Mouse (Mus musculus) embryo, embryonic 11 days (tissue): ENCODE data around the gene Carnmt1.

Experiments used
- DNase-seq: peaks from one replicate; pipeline ENCODE4 v3.0.0-alpha.2; 2015

The Carnmt1 gene

GRCm38 (mm10) chr19:18670608-18671007, at the start of gene Carnmt1:
TSS of gene Carnmt1 (plus strand) at chr19:18670764.
- peak; percentile 100 for DNase-seq

GRCm38 (mm10) chr19:18623894-18624293, 46.7 kb upstream of the Carnmt1 start:
- no peak for DNase-seq

GRCm38 (mm10) chr19:18629589-18629988, 41.0 kb upstream of the Carnmt1 start:
- DNase-seq: no peak

GRCm38 (mm10) chr19:18630221-18631119, 40.1 kb upstream of the Carnmt1 start:
- peak; percentile 65 for DNase-seq

- DNase-seq: peak; percentile 61
These were observed 39.4 kb upstream of the Carnmt1 start for GRCm38 (mm10) chr19:18631161-18631643.

- DNase-seq: peak; percentile 96
These were observed 38.8 kb upstream of the Carnmt1 start, which contains the start of the genes Ostf1 and Nmrk1 for GRCm38 (mm10) chr19:18631644-18632219. TSS of gene Ostf1 (minus strand) at chr19:18631823. TSS of gene Nmrk1 (plus strand) at chr19:18631950.

GRCm38 (mm10) chr19:18632231-18633185, 38.1 kb upstream of the Carnmt1 start:
- no peak for DNase-seq

- DNase-seq: no peak
These were observed 32.6 kb upstream of the Carnmt1 start for GRCm38 (mm10) chr19:18637954-18638353.

- no peak for DNase-seq
These were observed 31.6 kb upstream of the Carnmt1 start for GRCm38 (mm10) chr19:18638949-18639348.

- no peak for DNase-seq
These were observed 31.0 kb upstream of the Carnmt1 start for GRCm38 (mm10) chr19:18639552-18639951.

- no peak for DNase-seq
These were observed 29.6 kb upstream of the Carnmt1 start for GRCm38 (mm10) chr19:18641001-18641400.

GRCm38 (mm10) chr19:18643411-18643810, 27.2 kb upstream of the Carnmt1 start:
- DNase-seq: no peak

GRCm38 (mm10) chr19:18644084-18644483, 26.5 kb upstream of the Carnmt1 start:
- DNase-seq: no peak

GRCm38 (mm10) chr19:18646397-18646796, 24.2 kb upstream of the Carnmt1 start:
- no peak for DNase-seq

GRCm38 (mm10) chr19:18646853-18647420, 23.6 kb upstream of the Carnmt1 start:
- no peak for DNase-seq

- DNase-seq: no peak
These were observed 22.6 kb upstream of the Carnmt1 start for GRCm38 (mm10) chr19:18647775-18648557.

GRCm38 (mm10) chr19:18648558-18648945, 22.0 kb upstream of the Carnmt1 start:
- DNase-seq: no peak

GRCm38 (mm10) chr19:18649955-18650354, 20.6 kb upstream of the Carnmt1 start:
- no peak for DNase-seq

GRCm38 (mm10) chr19:18650473-18650872, 20.1 kb upstream of the Carnmt1 start:
- DNase-seq: no peak

GRCm38 (mm10) chr19:18652592-18652991, 18.0 kb upstream of the Carnmt1 start:
- DNase-seq: no peak

GRCm38 (mm10) chr19:18653058-18653457, 17.5 kb upstream of the Carnmt1 start:
- DNase-seq: no peak

GRCm38 (mm10) chr19:18654330-18654729, 16.2 kb upstream of the Carnmt1 start:
- no peak for DNase-seq
